Mouse (Mus musculus): ENCODE data around the gene Frmpd3.
"Not testable (repeated sequence)": the region's sequence is repeated elsewhere in the genome, so short reads cannot be mapped to it uniquely, and the experiment has no call there.

Frmpd3 gene

GRCm38 (mm10) chrX:140341656-140342392 lies at the start of gene Frmpd3:
Gene Frmpd3 (plus strand): TSS chrX:140342263.
- no peak for DNase-seq (ENCODE audit: low read depth, low spot score)

- DNase-seq (ENCODE audit: low read depth, low spot score): no peak
Measured at GRCm38 (mm10) chrX:140303731-140304130, 38.3 kb upstream of the Frmpd3 start.

DNA sequence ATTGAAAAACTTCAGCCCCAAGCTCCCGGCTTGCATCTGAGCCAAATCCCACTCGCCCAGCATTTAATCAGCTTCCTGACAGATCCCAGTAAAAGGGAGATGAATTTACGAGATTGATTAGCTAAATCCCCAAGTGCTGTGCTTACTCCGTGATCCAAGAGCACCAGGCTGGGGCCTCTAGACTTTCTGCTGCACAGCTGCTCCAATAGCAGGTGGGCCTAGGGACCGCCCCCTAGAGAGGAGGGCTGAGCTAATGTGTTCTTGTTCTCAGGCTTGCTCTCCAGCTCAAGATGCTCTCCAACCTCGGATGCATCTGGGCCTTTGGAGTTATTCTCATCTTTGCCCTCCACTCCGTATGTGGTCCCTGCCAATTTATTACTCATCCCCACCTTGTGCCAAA lies 36.4 kb upstream of the Frmpd3 start:
- DNase-seq (ENCODE audit: low read depth, low spot score): no peak

DNA sequence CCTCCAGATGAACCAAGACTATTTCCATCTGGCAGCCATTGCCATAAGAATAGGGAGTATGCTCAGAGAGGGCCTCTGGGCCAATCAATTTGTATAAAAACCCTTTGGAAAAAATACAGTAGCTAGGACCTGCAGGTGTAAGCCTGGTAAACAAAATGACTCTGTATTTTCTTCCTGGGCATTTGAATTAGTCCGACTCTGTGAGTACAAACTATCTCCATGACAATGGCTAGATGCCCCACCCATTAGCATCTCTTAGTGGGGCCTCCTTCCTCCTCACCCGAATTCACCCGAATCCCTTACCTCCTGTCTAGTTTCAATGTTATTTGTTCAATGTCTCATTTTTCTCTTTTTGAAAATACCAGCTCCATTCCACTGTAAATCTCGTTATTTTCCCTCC lies 24.1 kb upstream of the Frmpd3 start:
- DNase-seq (ENCODE audit: low read depth, low spot score): no peak

- DNase-seq (ENCODE audit: low read depth, low spot score): no peak
Measured at GRCm38 (mm10) chrX:140319131-140319530, 22.9 kb upstream of the Frmpd3 start.

DNA sequence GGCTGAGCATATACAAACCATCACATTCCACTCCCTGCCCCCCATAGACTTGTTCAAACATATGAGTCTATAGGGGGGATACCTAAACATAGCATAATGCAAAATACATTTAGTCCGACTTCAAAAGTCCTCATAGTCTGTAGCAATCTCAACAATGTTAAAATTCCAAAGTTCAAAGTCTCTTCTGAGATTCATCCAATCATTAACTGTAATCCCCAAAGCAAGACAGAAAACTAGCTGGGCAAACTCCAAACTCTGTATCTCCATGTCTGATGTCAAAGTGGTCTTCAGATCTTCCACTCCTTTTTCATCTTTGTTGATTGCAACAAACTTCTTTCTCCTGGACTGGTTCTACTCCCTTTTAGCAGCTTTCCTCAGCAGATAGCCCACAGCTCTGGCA lies 21.4 kb upstream of the Frmpd3 start:
- DNase-seq (ENCODE audit: low read depth, low spot score): not testable (repeated sequence)

DNA sequence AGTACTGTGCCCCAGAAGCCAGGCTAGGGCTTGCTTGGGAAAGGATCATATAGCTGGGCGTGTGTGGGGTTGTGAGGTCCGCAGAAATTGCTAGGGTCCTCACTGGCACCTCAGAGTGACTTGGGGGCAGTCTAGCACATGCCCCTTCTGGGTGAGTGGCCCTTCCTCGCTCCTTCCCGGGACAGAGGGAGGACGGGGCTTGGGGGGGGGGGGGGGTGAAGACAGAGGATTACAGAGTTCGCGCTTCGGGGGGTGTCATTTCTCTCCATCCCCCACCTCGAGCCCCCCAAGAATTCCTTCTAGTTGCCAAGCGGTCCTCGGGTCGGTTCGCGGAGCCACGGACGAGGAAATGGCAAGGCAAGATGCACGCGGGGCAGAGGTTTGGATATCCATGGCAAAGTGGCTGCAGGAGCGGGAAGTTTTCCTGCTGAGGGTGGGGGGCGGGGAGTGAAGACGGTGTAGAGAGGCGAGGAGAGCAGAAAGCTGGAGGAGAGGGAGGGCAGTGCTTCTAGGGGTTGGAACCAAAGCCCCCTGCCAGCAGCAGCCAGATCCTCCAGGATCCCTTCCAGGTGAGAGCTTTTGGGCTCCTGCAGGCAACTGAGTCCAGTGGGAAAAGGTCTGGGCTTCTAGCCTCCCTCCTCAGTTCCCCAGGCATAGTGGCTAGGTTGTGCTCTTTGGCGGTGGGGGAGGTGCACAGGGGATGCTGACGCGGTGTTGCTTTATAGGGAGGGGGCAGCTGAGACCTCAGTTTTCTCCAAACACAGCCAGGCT lies 515 bp downstream of the Frmpd3 start:
- no peak for DNase-seq (ENCODE audit: low read depth, low spot score)

DNA sequence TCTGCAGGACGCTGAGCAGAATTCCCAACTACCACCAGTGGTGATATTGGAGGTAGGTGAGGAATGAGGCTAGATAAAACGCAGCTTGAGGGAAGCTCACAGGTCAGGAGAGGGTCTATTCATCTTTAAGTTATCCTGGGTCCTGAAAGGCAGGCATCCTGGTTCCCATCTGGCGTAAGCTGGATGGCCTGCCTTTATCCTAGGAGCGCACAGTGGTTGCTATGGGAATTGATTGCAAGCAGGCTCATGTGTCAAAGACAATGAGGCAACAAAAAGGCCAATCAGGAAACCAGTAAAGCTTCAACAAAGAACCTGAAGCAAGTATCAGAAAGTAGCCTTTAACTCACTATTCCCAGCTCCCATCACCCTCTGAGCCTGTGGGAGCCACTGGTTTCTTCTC lies 33.6 kb downstream of the Frmpd3 start:
- DNase-seq (ENCODE audit: low read depth, low spot score): no peak

DNA sequence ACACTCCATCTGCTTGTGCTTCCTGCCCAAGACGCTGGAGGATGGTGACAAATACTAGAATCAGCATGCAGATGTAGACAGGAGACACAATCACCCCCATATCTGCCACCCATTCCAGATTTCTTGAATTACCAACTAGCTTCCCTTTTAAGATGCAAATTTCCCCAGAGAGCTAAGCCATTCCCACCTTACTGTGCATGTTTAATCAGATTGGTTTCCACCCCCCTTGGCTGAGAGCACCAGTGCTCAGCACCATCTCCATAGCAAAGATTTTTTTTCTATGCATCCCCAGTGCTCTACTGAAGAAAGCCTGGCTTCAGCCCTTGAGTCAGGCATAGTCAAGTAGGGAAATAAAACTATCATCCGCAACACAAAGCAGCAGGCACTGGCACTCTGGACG lies 57.9 kb downstream of the Frmpd3 start:
- DNase-seq (ENCODE audit: low read depth, low spot score): no peak

- DNase-seq (ENCODE audit: low read depth, low spot score): no peak
Measured at GRCm38 (mm10) chrX:140402904-140403303, 60.8 kb downstream of the Frmpd3 start.

DNA sequence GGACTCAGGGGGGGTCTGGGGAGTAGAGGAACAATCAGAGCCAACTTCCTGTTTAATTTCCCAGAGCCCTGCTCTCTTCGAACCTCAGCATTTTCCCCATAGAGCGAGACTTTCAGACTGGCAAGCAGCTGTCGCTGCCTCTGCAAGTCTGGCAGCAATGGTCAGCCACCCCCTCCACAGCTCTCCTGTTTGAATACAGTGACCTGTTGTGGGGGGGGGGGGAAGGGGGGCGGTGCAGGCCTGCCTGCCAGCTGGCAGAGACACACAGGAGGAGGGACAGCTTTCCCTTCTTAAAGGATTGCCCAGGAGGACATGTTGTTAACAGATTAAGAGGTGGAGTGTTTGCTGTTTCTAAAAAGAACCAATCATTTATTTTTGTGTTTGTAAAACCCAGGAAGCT lies 64.0 kb downstream of the Frmpd3 start:
- no peak for DNase-seq (ENCODE audit: low read depth, low spot score)

- no peak for DNase-seq (ENCODE audit: low read depth, low spot score)
Measured at GRCm38 (mm10) chrX:140406501-140406900, 64.4 kb downstream of the Frmpd3 start.

GRCm38 (mm10) chrX:140407593-140407992 lies 65.5 kb downstream of the Frmpd3 start:
- no peak for DNase-seq (ENCODE audit: low read depth, low spot score)

DNA sequence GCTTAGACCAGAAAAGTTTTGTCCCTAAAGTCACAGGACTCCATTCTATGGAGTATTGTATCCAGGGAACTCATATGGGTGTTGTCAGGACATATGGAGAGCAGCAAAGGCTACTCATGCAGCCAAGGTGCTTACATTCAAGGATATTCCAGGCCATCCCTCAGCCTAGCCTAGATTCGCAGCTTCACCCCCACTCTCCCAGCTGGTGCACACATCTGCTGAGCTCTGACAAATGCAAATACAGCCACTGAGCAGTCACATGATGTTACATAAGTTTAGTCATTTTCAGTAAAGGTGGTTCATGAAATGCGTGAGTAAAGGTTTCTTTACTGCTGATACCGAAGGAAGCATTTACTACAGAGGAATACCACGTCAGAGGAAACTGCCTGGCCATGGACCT lies 76.4 kb downstream of the Frmpd3 start:
- no peak for DNase-seq (ENCODE audit: low read depth, low spot score)

- no peak for DNase-seq (ENCODE audit: low read depth, low spot score)
Measured at GRCm38 (mm10) chrX:140427124-140427523, 85.1 kb downstream of the Frmpd3 start.

DNA sequence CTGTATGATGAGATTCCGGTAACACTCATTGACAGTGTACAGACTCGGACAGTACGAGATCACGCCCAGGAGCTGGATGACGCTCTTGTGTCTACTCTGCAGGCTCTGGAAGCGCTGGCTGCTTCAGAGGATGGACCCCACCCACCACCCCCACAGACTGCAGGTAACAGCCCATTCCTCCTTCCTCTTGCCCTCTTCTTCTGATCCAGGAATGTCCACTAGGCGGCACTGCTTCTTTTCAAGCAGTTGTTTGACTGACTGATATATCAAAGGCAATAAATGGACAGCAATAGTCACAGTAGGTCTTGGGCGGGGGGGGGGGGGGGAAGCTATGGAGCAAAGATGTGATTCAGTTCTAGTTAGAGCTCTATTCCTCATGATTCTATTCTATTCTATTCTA lies 86.2 kb downstream of the Frmpd3 start:
- no peak for DNase-seq (ENCODE audit: low read depth, low spot score)

GRCm38 (mm10) chrX:140429985-140430384 lies 87.9 kb downstream of the Frmpd3 start:
- DNase-seq (ENCODE audit: low read depth, low spot score): no peak

GRCm38 (mm10) chrX:140430506-140430905 lies 88.4 kb downstream of the Frmpd3 start:
- DNase-seq (ENCODE audit: low read depth, low spot score): no peak

DNA sequence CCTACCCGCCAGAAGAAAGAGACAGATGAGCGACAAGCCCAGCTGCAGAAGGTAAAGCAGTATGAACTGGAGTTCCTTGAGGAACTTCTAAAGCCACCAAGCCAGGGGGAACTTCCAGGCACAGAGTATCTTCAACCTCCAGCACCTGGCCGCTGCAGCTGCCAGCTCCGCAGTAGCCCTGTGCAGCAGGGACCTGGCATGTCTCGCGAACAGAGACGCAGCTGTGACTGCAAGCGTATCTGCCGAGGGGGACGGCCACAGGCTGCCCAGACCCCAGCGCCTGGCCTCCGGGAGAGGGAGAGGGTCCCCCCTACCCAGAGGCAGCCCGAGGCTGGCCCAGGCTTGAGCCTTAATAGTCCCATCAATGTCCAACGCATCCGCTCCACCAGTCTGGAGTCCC lies 89.9 kb downstream of the Frmpd3 start:
- DNase-seq (ENCODE audit: low read depth, low spot score): no peak

- DNase-seq (ENCODE audit: low read depth, low spot score): no peak
Measured at GRCm38 (mm10) chrX:140432786-140433185, 90.7 kb downstream of the Frmpd3 start.

DNA sequence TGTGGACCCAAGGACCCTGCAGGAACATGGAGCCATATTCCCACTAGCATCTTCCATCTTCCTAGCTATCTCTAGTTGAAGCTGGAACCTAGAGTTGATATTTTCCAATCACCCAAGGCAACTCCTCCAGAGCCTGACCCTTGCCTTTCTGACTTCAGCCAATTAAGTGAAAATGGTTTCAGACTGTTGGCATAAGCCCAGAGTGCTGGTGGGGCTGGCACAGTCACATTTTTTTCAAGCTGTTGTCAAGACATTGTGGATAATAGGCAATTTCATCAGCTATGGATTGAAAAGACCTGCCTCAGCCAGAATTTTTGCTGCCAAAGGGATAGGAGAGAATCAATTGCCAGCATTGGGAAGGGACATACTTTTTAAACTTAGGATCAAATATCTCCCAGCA lies 95.8 kb downstream of the Frmpd3 start:
- DNase-seq (ENCODE audit: low read depth, low spot score): no peak

- no peak for DNase-seq (ENCODE audit: low read depth, low spot score)
Measured at GRCm38 (mm10) chrX:140445551-140445950, 103.5 kb downstream of the Frmpd3 start.

DNA sequence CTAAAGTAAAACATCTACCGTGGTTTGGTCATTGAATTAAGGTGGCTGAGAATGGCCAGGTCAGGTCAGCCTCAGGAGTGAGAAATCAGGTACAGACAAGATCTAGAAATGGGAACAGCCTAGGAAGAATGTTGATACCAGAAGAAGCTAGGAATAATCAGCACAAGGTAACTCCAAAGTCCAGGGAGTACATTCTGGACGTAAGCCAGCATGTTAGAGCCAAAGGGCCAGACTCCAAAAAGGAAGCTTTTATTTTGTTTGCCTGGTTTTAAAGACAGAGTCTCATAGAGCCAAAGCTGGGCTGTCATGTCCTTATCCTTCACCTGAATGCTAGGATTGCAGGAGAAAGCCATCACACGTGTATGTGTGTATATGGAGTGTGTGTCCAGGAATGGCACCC lies 108.0 kb downstream of the Frmpd3 start:
- DNase-seq (ENCODE audit: low read depth, low spot score): no peak

Measured in retina, postnatal 7 days (tissue).